Mouse (Mus musculus) c-Kit-positive CD71-positive TER-119-negative erythroid progenitor cells, embryonic 14.5 days (primary cell): ENCODE measurements around the gene Ppp4r3a.
"Not testable (repeated sequence)": the region's sequence is repeated elsewhere in the genome, so short reads cannot be mapped to it uniquely, and the experiment has no call there.

ENCODE experiments used
- DNase-seq: peaks from one replicate; pipeline ENCODE4 v3.0.0-alpha.2; 2013; ENCODE audit warnings: low read depth

Gene Ppp4r3a

DNA sequence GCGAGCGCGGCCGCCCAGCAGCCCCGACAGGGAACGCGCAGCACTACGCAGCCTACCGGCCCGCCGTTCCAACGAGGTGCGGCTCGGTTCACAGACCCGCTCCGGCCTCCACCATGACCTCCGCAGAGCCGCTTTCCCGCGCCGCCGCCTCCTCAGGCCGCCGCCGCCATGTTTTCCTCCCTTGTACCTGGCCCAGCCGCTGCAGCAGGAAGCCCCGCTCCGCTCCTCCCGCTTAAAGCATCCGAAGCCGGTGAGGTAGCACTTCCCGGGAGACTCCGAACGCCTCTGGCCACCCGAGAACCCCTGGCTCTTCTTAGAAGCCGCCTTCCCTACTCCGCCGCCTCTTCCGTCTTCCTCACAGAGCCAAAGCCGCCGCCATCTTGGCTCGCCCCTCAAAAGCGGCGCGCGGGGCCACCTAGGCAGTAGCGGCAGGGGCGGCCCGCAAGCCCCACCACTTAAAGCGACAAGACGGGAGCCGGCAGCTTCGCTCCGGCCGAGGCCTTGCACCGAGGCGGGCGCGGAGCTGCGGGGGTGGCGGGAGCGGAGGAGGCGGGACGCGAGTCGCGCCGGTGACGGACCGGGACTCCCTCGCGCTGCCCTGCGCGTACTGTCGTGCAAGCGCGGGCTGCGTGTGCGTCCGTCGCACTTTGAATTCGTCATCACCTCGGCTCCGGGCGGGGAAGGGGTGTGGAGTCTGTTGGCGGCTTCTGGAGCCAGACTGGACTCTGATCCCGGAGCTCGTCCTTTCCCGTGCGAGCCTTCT lies at the start of gene Ppp4r3a:
Ppp4r3a (minus strand) TSS at position 627 of the 763 bp plus-strand sequence.
- DNase-seq = peak; percentile 89

DNA sequence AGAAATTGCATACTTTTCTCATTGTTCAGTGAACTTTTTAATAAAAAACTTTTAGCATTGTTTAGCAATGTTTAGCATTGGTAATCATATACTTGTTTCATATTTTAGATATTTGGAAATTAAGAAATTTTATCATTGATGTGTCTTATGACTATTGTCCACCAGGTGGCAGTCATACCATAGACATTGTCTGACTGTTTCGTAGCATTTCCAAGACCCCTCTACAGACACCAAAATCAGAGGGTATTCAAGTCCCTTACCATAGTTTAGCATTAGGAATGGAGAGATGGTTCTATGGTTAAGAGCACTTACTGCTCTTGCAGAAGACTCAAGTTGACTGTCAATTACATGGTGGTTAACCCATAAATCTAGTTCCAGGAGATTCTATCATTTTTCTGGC lies 39.5 kb upstream of the Ppp4r3a start:
- peak; percentile 4 for DNase-seq

DNA sequence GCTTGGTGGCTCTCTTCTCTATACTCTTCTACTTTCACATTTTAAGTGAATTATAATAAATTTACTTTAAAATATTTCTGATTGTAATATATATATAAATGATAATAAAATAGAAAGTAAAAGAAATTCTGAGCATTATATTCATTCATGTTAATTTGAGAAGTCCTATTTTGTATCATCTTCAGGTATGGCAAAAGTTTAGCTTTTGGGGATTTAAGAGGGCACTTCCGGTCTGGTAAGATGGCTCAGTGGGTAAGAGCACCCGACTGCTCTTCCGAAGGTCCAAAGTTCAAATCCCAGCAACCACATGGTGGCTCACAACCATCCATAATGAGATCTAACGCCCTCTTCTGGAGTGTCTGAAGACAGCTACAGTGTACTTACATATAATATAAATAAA lies 38.6 kb upstream of the Ppp4r3a start:
- DNase-seq = not testable (repeated sequence)

DNA sequence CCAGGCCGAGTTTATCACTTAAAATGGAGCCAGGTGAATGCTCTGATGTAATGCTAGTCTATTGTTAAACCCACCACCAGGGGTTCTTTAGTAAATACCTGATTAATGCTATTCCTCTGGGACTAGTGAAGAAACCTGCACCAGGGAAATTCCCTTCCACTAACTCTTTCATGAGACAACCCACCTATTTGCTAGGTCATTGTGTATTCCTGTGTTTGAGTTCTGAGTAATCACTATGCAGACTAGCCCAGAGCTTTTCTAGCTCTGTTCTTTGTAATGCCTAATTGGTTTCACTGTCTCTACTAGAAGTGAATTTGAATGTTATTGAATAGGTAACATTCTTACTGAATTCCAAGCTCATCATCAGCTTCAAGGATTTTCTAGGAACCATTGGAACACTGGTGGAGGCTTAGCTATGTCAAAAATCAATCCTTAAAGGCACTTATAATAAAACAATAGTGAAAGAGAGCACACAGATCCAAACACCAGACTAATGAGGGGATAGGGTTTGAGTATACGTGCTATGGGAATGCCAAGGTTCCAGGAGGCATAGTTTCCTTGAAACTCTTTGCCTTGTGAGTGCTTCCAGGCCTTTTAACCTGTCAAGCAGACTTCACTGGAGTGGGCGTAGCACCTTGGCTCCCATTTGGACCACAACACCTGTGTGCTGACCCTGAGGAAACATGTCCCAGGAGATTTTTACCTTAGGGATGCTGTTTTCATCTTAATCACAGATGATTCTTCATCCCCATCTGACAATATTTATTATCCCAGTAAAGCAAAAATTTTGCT lies 26.5 kb upstream of the Ppp4r3a start:
- not testable (repeated sequence) for DNase-seq

DNA sequence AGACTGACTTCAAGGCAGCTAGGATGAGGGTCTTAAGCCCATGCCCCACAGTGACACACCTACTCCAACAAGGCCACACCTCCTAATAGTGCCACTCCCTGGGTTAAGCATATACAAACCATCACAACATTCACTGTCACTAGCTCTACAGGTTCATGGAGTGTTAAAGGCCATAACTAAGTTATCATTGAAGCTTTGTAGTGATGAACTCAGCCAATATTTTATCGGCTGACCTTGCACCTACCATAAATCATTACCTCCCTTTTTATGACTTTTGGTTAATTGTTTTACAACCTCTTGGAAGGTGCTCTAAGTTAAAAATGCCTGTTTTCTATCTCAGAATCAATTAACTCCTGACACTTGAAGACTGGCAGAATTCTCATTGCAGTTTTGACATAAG lies 24.2 kb upstream of the Ppp4r3a start:
- no peak for DNase-seq

DNA sequence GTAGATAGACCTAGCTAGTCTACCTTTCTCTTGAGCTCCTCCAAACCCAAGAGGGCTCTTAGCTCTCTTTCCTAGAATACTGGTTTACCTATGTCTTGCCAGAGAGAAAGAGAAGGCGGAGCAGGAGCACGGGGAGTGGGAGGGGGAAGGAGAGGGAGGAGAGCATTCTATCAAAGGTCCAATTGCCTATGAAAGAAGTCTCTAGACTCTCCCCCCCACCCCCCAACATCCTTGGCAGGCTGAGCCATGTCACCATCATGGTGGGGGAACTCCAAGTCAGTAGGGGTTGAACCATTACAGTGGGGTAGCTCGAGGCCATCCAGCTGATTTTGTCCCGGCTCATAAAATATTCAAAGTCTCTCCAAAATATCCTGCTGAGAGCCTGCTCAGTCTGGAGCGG lies 22.1 kb upstream of the Ppp4r3a start:
- no peak for DNase-seq

DNA sequence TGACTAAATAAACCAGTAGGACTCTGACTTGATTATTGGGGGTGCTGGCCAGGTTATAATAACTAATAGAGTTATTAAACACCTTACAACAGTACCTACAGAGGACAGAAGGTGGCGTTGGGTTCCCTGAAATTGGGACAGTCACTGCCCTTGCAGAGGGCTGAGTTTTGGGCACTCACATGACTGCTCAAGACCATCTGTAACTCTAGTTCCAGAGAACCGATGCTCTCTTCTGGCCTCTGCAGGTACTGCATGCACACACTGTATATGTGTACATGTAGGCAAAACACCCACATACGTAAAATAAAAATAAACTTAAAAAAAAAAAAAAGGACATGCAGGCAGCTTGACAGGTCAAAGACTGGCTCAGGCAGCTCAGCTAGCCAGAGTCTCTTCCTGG lies 19.1 kb upstream of the Ppp4r3a start:
- no peak for DNase-seq

DNA sequence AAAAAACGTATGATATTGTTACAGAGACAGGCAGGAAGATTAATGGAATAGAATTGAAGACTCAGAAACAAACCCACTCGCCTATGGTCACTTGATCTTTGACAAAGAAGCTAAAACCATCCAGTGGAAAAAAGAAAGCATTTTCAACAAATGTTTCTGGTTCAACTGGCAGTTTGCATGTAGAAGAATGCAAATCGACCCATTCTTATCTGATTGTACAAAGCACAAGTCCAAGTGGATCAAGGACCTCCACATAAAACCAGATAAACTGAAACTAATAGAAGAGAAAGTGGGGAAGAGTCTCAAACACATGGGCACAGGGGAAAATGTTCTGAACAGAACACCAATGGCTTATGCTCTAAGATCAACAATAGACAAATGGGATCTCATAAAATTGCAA lies 10.2 kb upstream of the Ppp4r3a start:
- DNase-seq = not testable (repeated sequence)

DNA sequence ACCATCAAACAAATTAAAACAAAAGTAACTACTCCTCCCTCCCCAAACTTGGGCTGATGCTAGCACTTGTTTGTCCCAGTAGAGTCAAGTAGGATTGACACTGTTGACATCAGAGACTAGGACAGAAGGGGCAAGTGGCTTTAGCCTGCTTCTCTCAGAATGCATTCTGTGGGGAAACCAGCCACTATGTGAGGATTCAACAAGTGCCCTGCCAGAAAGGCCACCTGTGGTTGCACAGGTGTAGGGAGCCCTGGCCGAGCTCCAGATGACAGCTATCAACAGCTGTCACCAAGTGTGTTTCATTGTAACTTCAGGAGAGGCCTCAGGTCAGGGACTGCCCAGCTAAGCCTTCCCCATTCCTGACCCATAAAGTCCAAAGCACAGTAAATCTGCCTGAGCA lies 6.5 kb upstream of the Ppp4r3a start:
- no peak for DNase-seq

DNA sequence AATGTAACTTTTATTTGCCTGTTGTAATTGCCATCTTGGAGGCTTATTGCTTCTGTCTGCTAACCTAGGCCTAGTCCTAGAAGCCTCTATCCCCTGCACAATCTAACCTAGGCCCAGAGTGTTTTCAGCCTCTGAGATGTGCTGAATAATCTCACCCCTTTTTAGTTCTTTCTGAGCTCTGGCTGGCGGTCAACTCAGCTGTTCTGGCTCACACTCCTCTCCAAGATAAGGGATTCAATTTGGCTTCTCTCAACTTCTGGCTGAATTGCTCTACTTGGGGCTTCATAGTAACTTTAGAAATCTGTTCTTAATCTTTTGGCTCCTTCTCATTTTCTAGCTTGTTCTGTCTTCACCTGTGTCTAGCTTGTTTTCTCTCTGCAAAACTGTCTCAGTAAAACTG lies 3.9 kb upstream of the Ppp4r3a start:
- DNase-seq = no peak

DNA sequence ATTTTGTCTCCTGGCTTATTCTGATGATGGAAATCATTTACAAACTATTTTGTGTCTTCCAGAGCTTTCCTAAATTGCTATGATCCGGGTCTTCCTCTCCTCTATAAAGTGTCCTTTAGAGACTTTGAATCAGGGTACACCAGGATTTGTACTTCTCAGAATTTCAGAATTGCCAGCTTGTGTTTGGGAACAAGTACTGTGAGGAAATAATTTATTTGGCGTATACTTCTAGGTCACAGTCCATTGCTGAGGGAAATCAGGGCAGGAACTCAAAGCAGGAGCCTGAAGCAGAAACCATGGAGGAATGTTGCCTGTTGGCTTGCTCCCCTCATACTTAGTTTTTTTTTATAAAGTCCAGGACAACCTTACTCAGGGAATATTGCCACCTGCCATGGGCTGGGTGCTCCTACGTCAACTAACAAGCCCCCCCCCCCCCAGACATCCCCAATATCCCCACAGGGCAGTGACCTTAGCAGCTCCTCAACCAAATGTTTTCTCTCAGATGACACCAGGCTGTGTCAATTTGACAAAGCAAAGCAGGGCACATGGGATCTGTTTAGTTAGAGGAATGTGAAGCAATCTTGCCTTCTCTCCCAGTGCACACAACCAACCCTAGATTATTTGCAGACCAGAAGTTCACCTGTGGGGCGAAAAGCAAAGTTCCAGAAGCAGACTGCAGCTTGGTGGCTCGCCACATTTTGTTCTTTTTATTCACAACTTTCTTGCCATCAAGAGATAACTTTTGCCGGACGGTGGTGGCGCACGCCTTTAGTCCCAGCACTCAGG lies 1.6 kb upstream of the Ppp4r3a start:
- no peak for DNase-seq

DNA sequence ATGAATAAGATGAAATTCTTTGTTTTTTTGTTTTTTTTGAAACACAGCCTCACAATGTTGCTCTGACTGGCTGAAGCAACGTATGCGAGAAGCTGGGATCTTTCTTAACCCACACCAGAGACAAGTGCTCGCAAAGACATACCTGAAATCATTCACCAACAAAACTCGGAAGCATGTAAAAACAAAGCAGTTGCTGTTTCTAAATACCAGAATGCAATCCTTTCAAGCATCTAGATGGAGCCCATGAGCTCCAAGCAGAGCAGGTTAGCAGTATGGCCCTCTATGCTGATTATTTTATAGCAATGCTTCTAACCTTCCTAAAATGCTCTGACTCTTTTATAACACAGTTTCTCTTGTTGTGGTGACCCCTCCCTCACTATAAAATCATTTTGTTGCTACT lies 735 bp upstream of the Ppp4r3a start:
- no peak for DNase-seq

DNA sequence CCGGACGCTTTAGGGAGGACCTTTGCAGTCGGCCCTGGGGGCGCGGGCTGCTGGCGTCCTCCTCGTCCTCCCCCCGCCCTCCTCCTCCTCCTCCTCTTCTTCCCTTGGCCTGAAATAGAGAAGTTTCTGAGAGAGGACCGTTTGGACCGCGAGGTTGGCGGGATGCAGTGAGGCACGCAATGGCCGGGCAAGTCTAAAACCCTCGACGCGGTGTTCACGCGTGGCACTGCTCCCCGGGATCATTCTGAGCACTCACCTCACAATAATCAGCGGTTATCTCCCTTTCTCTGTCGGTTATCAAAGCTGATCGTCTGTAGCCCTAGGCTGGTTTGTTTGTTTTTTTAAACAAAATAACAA lies 315 bp upstream of the Ppp4r3a start:
- no peak for DNase-seq

DNA sequence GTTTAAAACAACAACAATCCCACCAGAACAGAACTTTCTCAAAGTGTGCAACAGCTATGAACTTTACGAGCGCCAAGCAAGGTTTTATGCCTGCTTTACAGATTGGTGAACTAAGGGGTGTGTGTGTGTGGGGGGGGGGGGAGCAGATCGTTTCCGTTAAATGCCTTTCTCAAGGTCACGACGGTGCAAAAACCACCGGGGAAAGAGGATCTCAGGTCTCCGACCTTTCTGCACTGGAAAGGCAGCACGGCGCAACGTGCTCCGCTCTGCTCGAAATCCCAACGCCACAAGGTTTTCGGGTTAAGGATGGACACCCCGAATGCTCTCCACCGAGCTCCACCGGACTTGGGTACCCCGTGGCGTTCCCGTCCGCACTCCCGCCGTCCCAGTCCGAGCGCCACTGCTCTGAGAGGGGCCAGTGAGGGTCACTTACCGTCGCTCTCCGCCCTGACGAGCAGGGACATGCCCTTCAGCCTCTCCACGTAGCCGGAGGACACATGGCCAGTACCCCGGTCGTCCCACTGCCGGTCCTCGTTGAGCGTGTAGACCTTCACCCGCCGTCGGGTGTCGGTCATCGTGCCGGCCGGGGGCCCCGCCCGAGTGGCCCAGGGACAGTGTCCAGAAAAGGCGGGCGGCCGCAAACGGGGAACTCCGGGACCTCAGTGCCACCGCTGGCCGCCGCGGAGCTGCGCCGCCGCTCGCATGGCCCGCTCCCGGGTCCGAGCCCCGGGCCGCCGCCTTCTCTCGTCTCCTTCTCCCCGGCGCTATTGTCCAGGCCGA lies 1.0 kb downstream of the Ppp4r3a start:
- DNase-seq = no peak

DNA sequence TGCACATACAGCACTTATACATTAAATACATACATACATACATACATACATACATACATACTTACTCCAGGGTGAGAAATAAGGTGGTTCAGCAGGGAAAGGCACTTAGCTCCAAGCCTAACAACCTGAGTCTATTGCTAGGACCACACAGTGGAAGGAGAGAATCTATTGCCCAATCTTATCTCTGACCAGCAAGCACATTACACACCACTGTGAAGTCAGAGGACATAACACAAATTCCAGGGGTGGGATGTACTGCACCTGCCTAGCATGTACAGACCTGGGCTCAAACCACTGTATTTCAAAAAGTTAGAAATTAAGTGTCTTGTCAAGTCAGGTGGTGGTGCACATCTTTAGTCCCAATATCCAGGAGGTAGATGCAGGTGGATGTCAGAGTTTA lies 5.5 kb downstream of the Ppp4r3a start:
- DNase-seq = no peak

DNA sequence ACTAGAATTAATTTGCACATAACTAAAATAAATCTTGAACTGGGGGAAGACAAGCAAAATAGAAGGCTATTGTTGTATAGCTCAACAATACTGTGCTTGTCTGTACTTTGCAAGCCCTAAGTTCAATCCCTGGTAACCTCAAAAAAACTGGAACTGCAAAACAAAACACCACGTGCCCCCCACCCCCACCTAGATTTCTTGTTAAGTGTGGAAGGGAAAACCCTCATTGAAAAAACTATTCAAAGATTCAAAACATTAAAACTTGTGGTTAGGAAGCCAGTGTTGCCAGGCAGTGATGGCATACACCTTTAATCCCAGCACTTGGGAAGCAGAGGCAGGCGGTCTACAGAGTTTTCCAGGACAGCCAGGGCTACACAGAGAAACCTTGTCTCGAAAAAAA lies 8.1 kb downstream of the Ppp4r3a start:
- no peak for DNase-seq

DNA sequence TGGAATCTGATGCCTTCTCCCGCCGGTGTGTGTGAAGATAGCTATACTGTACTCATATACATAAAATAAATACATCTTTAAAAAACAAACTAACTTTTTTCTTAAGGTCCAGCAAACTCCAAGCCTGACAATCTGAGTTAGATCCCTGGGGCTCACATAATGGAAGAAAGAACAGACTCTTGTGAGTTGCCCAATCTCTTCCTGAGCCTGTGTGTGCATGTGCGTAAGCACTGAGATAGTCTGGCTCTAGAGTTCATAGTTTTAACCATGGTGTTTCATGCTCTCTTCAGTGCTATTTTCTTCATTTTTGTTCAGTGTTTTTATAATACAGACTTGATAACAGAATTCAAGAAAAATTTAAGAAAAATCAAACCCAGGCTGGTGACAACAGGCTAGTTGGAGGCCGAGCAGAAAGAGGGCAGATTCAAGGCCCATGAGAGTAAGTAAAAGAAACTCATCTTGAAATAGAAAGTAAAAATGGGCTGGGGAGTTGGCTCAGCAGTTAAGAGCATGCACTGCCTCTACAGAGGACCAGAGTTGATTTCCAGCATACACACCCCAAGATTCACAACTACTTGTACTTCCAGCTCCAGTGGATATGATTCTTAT lies 8.6 kb downstream of the Ppp4r3a start:
- no peak for DNase-seq

DNA sequence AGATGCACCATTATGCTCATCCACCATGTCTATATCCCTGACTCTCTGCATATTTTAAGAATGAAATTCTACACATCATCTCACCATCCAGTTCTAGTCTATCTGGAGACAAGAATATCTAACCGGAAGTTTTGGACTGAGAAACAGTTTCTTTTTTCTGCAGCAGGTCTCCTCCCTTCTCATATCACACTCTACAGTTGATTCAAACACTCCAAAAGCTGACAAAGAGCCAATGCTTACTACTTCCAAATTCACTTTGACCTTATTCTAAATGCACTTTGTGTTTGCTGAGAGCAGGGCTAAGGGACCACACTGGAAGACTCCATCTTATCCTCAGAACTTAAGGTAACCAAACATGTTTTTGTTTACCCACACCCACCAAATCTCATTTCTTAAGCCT lies 13.7 kb downstream of the Ppp4r3a start:
- no peak for DNase-seq

DNA sequence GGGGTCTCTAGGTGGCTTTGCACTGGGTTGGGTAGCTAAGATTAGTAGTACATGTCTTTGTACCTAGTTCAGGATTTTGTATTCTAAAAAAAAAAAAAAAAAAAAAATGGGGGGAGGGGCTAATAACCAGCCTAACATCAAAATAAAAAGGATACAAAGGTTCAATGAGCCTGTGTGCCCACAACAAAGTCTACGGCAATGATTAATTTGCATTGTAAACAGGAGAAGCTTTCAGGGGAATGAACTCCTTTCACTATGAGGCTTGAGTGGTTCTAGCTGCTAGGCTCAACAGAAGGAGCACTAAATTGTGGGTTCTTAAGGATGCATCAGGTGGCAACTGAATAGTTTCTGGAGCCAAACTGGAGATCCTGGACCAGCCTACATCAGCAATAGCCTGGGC lies 17.2 kb downstream of the Ppp4r3a start:
- DNase-seq = no peak

DNA sequence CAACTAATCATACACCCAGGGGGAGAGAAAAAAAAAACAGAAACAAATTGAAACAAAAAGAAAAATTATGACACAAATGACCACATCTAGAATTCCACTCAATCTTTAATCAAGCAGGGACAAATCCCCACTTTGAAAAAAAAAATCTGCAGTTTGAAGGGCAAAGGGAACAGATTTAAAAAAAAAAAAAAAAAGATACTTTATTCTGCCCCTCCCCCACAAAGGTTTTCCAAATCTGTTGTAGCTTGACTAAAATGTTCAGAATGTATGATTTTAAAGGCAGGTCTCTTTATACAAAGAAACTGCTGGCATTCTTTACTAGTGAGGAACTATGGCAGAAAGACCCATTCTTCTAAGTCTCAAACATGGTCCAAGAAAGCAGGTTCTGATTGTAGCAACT lies 43.5 kb downstream of the Ppp4r3a start:
- no peak for DNase-seq

DNA sequence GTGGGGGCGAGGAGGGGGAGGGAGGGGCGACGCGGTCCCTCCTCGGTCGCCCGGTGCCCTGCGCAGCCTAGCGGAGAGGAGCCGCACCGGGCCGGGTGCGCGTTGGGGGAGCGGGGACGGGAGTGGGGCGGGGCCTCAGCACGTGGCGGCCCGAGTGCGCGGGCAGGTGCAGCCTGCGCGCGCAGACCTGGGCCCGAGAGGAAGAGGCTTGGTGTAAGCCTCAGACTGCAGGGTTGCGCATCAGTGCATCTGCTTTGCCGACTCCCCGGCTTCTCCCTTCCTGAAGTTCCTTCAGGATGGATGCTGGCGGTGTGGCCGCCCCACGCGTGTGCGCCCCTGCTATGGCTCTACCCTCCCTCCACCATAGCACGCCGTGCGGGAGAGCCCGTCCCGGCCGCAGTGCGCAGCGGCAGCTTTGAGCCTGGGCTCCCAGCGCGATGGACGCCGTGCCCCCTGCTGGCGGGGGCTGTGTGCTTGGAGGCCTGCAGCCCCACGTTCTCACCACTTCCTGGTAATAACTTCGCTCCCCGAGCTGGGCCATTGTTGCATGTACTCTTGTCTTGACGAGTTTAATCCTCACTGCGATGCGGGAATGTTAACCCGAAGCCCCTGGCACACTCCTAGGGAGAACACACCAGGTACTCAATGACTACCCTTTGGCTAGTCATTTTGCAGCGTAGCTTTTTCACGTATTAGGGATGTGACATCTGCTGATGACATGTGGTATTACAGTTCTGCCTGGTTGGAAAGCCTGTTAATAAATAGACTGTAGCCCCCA lies 54.4 kb downstream of the Ppp4r3a start, which contains the start of gene Ccdc88c:
Ccdc88c (minus strand) TSS at position 103 of the 778 bp plus-strand sequence.
- DNase-seq = peak; percentile 85
